Mouse (Mus musculus) kidney, postnatal 0 days (tissue): ENCODE results near the gene Spata2. TPM values are rescaled to one million over a fixed set of nuclear protein-coding genes. Genes with fewer than 3 reads are reported as not detected.

ENCODE experiments used
- ATAC-seq: fragments of 200-750 bp; cut with Nextera tagmentation; replicated peaks from 2 replicates; pipeline ENCODE4 v1.8.0; 2017; ENCODE audit warnings: low read depth, moderate number of reproducible peaks, moderate TSS enrichment, moderate library complexity; ENCODE audit not compliant: low FRiP score
- DNase-seq: peaks from one replicate; pipeline ENCODE4 v3.0.0-alpha.2; 2016; ENCODE audit warnings: low spot score
- H3K27ac ChIP-seq: fragments of 300-500 bp; sonication (generic); 2 replicates; pipeline ENCODE4 v1.5.1; 2014; ENCODE audit warnings: mild to moderate bottlenecking
- H3K27me3 ChIP-seq: fragments of 300-500 bp; sonication (generic); 2 replicates; pipeline ENCODE4 v1.6.1; 2014; ENCODE audit warnings: low read length, mixed read lengths; ENCODE audit not compliant: insufficient read depth
- H3K36me3 ChIP-seq: fragments of 300-500 bp; sonication (generic); 2 replicates; pipeline ENCODE4 v1.6.1; 2014; ENCODE audit warnings: low read length, mixed read lengths; ENCODE audit not compliant: insufficient read depth
- H3K4me1 ChIP-seq: fragments of 300-500 bp; sonication (generic); replicated peaks from 2 replicates; pipeline ENCODE4 v1.6.1; 2014; ENCODE audit warnings: antibody characterized with exemption, low read length, mixed read lengths; ENCODE audit not compliant: insufficient read depth
- H3K4me2 ChIP-seq: fragments of 300-500 bp; sonication (generic); 2 replicates; pipeline ENCODE4 v1.6.1; 2014; ENCODE audit warnings: mild to moderate bottlenecking, low read length, moderate library complexity, mixed read lengths
- H3K4me3 ChIP-seq: fragments of 300-500 bp; sonication (generic); replicated peaks from 2 replicates; pipeline ENCODE4 v1.5.1; 2014; ENCODE audit warnings: low read depth, low read length
- H3K9ac ChIP-seq: fragments of 300-500 bp; sonication (generic); 2 replicates; pipeline ENCODE4 v1.6.1; 2014; ENCODE audit warnings: low read depth, low read length
- H3K9me3 ChIP-seq: fragments of 300-500 bp; sonication (generic); replicated peaks from 2 replicates; pipeline ENCODE4 v1.6.1; 2016; ENCODE audit warnings: low read length, inconsistent platforms, mixed read lengths
- CTCF ChIP-seq: IDR thresholded peaks from 2 replicates; pipeline ENCODE4 v1.5.1; 2016; ENCODE audit warnings: antibody characterized with exemption, low read depth, mild to moderate bottlenecking, moderate library complexity
- WGBS: fragments of 180-500 bp; shearing (Covaris S2); extraction: QIAGEN DNeasy Blood & Tissue Kit; methylation state at CpG from one replicate; pipeline ENCODE4 v1.1.7; 2014; 5-methylcytosine and 5-hydroxymethylcytosine counted together
- polyA plus RNA-seq: library from polyadenylated mRNA; unstranded; fragments of >200 nt; fragmentation: Nextera tagmentation; extraction: Ambion mirVana; gene quantifications from 2 replicates; pipeline ENCODE4 v1.2.1, GENCODE M21; 2015

Spata2 gene
- polyA plus RNA-seq, 1 experiment from 2014 or later: 14.3 TPM

DNA sequence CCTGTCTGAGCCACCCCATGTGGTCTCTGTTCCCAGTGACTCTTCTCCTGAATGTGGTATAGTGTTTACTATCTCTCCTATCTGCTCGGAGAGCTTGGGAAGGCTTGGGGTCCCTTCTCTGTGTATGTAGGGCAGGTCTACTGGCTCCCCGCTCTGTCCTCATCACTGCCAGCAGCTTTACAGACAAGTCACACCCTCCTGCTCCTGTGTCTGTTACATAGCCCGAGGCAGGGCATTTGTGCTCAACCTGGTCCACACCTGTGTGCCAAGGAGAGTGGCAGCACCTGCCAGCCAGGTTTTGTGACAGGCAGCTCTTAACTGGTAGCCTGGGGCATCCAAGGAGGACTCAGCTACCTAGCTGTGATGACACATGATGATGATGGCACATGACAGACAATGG lies 22.1 kb downstream of the Spata2 start:
- H3K4me2 ChIP-seq: no peak overlapping the region
- WGBS: 90% methylated on average over 3 of the region's 3 CpGs
- H3K4me1 ChIP-seq: 0 out of 2 replicates have a peak, but pooled peaks cover under 1% of the 10 kb centered on the region
- H3K9ac ChIP-seq: no peak overlapping the region
- no peaks in the 10 kb centered on the region for H3K9me3 ChIP-seq
- no peak overlapping the region for H3K27ac ChIP-seq
- no peak for DNase-seq
- H3K27me3 ChIP-seq: no peaks in the 10 kb centered on the region
- ATAC-seq: no peak
- H3K4me3 ChIP-seq: no peak overlapping the region
- TF ChIP-seq CTCF: no peak
- peaks cover 47% of the 10 kb centered on the region for H3K36me3 ChIP-seq

DNA sequence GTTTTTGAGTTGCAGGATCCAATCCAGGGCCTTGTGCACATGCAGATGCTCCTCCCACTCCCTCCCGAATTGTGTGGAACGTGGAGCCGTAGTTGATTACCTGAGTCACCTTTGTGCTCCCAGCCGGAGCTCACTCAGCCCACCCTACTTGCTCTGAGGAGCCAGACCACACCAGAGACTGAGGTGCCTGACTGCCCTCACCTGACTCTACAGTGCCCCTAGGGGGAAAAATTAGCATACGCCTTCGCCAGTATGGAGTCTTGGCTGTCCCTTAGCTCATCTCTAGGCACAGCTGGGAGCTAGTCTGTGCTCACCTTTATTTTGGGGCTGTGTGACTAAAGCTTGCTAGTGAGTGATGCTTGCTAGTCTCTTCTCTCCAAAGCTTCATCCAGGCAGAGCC lies 24.2 kb downstream of the Spata2 start:
- no peaks in the 10 kb centered on the region for H3K4me1 ChIP-seq
- DNase-seq (no peak), ATAC-seq (no peak)
- no peaks in the 10 kb centered on the region for H3K27me3 ChIP-seq
- WGBS: 66% methylated on average over 6 of the region's 6 CpGs
- no peak overlapping the region for H3K9ac ChIP-seq
- TF ChIP-seq CTCF: peak; percentile 24; the same call in 1 of the 2 replicates
- H3K36me3 ChIP-seq: peaks cover 41% of the 10 kb centered on the region
- no peaks in the 10 kb centered on the region for H3K9me3 ChIP-seq
- no peak overlapping the region for H3K27ac ChIP-seq
- H3K4me2 ChIP-seq: no peak overlapping the region
- H3K4me3 ChIP-seq: no peak overlapping the region

GRCm38 (mm10) chr2:167467214-167467613 lies 25.5 kb downstream of the Spata2 start:
- TF ChIP-seq CTCF: no peak
- Histone ChIP-seq H3K36me3 (peaks cover 36% of the 10 kb centered on the region), H3K27ac (no peak overlapping the region), H3K4me1 (no peaks in the 10 kb centered on the region), H3K9ac (no peak overlapping the region), H3K4me2 (no peak overlapping the region), H3K9me3 (no peaks in the 10 kb centered on the region), H3K4me3 (no peak overlapping the region), H3K27me3 (no peaks in the 10 kb centered on the region)
- no peak for ATAC-seq
- 47% methylated on average over 5 of the region's 5 CpGs for WGBS
- no peak for DNase-seq

- Histone ChIP-seq H3K4me2 (no peak overlapping the region), H3K4me1 (no peaks in the 10 kb centered on the region), H3K9me3 (no peaks in the 10 kb centered on the region), H3K27me3 (no peaks in the 10 kb centered on the region), H3K4me3 (no peak overlapping the region), H3K36me3 (peaks cover 26% of the 10 kb centered on the region), H3K9ac (no peak overlapping the region), H3K27ac (no peak overlapping the region)
- no peak for ATAC-seq
- TF ChIP-seq CTCF: no peak
- DNase-seq: no peak
- 80% methylated on average over 3 of the region's 3 CpGs for whole genome bisulfite sequencing
These were observed 26.7 kb downstream of the Spata2 start for GRCm38 (mm10) chr2:167465951-167466350.

DNA sequence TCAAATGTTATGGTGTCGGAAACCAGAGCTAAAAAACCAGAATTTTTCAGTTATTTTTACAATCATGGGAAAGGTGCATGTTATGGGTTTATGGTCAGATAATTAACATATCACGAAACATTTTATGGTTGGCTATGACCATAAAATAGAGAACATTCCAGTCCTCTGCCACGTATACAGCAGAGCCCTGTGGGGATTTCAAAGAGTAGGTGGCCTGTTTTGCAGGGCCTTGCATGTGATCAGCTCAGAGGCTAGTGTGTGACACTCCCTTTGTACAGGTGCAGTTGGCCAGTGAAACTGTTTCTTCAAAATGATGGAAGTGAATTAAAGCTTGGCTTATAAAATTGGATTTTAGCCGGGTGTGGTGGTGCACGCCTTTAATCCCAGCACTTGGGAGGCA lies 28.9 kb downstream of the Spata2 start:
- 84% methylated on average over 5 of the region's 5 CpGs for WGBS
- no peak for ATAC-seq

GRCm38 (mm10) chr2:167462954-167463353 lies 29.7 kb downstream of the Spata2 start:
- Histone ChIP-seq H3K36me3 (peaks cover 32% of the 10 kb centered on the region; the same call in 1 of the 2 replicates), H3K4me1 (no peaks in the 10 kb centered on the region)
- WGBS: 44% methylated on average over 6 of the region's 6 CpGs

More for the DNA sequence above, 28.9 kb downstream of the Spata2 start:
- Histone ChIP-seq H3K9ac (no peak overlapping the region), H3K27ac (no peak overlapping the region), H3K4me1 (no peaks in the 10 kb centered on the region), H3K27me3 (no peaks in the 10 kb centered on the region), H3K4me3 (no peak overlapping the region), H3K4me2 (no peak overlapping the region), H3K9me3 (no peaks in the 10 kb centered on the region), H3K36me3 (peaks cover 29% of the 10 kb centered on the region)
- DNase-seq: no peak
- TF ChIP-seq CTCF: no peak

More at GRCm38 (mm10) chr2:167462954-167463353, 29.7 kb downstream of the Spata2 start:
- H3K27me3 ChIP-seq: no peaks in the 10 kb centered on the region
- no peaks in the 10 kb centered on the region for H3K9me3 ChIP-seq
- peak; percentile 94 for TF ChIP-seq CTCF
- ATAC-seq (peak; percentile 80), DNase-seq (peak; percentile 81)
- no peak overlapping the region for H3K4me3 ChIP-seq
- H3K9ac ChIP-seq: no peak overlapping the region
- H3K27ac ChIP-seq: no peak overlapping the region
- H3K4me2 ChIP-seq: no peak overlapping the region
